Mouse (Mus musculus) bone marrow macrophage, adult 2 months (primary cell): ENCODE measurements around the gene Aldh6a1.

ENCODE experiments used
- CTCF ChIP-seq: IDR thresholded peaks from 2 replicates; pipeline ENCODE4 v1.5.1; 2012; ENCODE audit warnings: low read depth, mild to moderate bottlenecking, low read length, moderate library complexity
- POLR2A ChIP-seq: IDR thresholded peaks from 2 replicates; pipeline ENCODE4 v1.6.1; 2012; ENCODE audit warnings: mild to moderate bottlenecking, low read depth, low read length, borderline replicate concordance

- no peak for TF ChIP-seq CTCF
- TF ChIP-seq POLR2A = no peak
Measured at GRCm38 (mm10) chr12:84461416-84461815, 10.6 kb upstream of the Aldh6a1 start.
